Mouse (Mus musculus) cerebellum, adult 2 months (tissue): ENCODE measurements around the gene Wbp1l.

Experiments used
- CTCF ChIP-seq: fragments of 200-500 bp; IDR thresholded peaks from 2 replicates; pipeline ENCODE4 v1.5.1; 2011; ENCODE audit warnings: low read depth, mild to moderate bottlenecking, control low read depth, low read length, moderate library complexity, borderline replicate concordance; ENCODE audit not compliant: insufficient read depth
- POLR2A ChIP-seq: fragments of 200-500 bp; IDR thresholded peaks from 2 replicates; pipeline ENCODE4 v1.6.1; 2011; ENCODE audit warnings: low read length, control low read depth, borderline replicate concordance; ENCODE audit not compliant: insufficient read depth

- TF ChIP-seq CTCF: no peak
- no peak for TF ChIP-seq POLR2A
Measured at GRCm38 (mm10) chr19:46665474-46665873, 66.6 kb downstream of the Wbp1l start.
